Mouse (Mus musculus) neural tube, embryonic 11.5 days (tissue): ENCODE data around the gene Tns4. TPM values are rescaled to one million over a fixed set of nuclear protein-coding genes. Genes with fewer than 3 reads are reported as not detected.

ENCODE experiments used
- ATAC-seq: fragments of 200-750 bp; cut with Nextera tagmentation; 2 replicates; pipeline ENCODE4 v1.8.0; 2017; ENCODE audit warnings: moderate number of reproducible peaks, mild to moderate bottlenecking, moderate TSS enrichment, moderate library complexity; ENCODE audit not compliant: insufficient read depth, low FRiP score, low TSS enrichment
- DNase-seq: peaks from one replicate; pipeline ENCODE4 v3.0.0-alpha.2; 2015; ENCODE audit warnings: low spot score
- H3K27ac ChIP-seq: fragments of 300-500 bp; sonication (generic); 2 replicates; pipeline ENCODE4 v1.5.1; 2014; ENCODE audit warnings: low read depth, mild to moderate bottlenecking, low read length
- H3K27me3 ChIP-seq: fragments of 300-500 bp; sonication (generic); 2 replicates; pipeline ENCODE4 v1.6.1; 2014; ENCODE audit warnings: mild to moderate bottlenecking, low read length, mixed read lengths; ENCODE audit not compliant: control insufficient read depth, insufficient read depth
- H3K36me3 ChIP-seq: fragments of 300-500 bp; sonication (generic); 2 replicates; pipeline ENCODE4 v1.6.1; 2014; ENCODE audit warnings: mild to moderate bottlenecking, low read length, moderate library complexity, mixed read lengths; ENCODE audit not compliant: control insufficient read depth, insufficient read depth
- H3K4me1 ChIP-seq: fragments of 300-500 bp; sonication (generic); 2 replicates; pipeline ENCODE4 v1.6.1; 2014; ENCODE audit warnings: low read length, mixed read lengths; ENCODE audit not compliant: control insufficient read depth, insufficient read depth
- H3K4me2 ChIP-seq: fragments of 300-500 bp; sonication (generic); 2 replicates; pipeline ENCODE4 v1.6.1; 2014; ENCODE audit warnings: low read depth, mild to moderate bottlenecking, moderate library complexity
- H3K4me3 ChIP-seq: fragments of 300-500 bp; sonication (generic); 2 replicates; pipeline ENCODE4 v1.5.1; 2014; ENCODE audit warnings: low read depth, low read length
- H3K9ac ChIP-seq: fragments of 300-500 bp; sonication (generic); 2 replicates; pipeline ENCODE4 v1.6.1; 2014; ENCODE audit warnings: mild to moderate bottlenecking, low read length
- H3K9me3 ChIP-seq: fragments of 300-500 bp; sonication (generic); 2 replicates; pipeline ENCODE4 v1.6.1; 2016; ENCODE audit warnings: low read length; ENCODE audit not compliant: control insufficient read depth
- WGBS: fragments of 180-500 bp; shearing (Covaris S2); extraction: QIAGEN DNeasy Blood & Tissue Kit; methylation state at CpG from one replicate; pipeline ENCODE4 v1.1.7; 2014; 5-methylcytosine and 5-hydroxymethylcytosine counted together
- polyA plus RNA-seq: library from polyadenylated mRNA; unstranded; fragments of >200 nt; fragmentation: Nextera tagmentation; extraction: Ambion mirVana; gene quantifications from 2 replicates; pipeline ENCODE4 v1.2.1, GENCODE M21; 2014

The Tns4 gene
- polyA plus RNA-seq, 1 experiment from 2014 or later: 0.46 TPM

DNA sequence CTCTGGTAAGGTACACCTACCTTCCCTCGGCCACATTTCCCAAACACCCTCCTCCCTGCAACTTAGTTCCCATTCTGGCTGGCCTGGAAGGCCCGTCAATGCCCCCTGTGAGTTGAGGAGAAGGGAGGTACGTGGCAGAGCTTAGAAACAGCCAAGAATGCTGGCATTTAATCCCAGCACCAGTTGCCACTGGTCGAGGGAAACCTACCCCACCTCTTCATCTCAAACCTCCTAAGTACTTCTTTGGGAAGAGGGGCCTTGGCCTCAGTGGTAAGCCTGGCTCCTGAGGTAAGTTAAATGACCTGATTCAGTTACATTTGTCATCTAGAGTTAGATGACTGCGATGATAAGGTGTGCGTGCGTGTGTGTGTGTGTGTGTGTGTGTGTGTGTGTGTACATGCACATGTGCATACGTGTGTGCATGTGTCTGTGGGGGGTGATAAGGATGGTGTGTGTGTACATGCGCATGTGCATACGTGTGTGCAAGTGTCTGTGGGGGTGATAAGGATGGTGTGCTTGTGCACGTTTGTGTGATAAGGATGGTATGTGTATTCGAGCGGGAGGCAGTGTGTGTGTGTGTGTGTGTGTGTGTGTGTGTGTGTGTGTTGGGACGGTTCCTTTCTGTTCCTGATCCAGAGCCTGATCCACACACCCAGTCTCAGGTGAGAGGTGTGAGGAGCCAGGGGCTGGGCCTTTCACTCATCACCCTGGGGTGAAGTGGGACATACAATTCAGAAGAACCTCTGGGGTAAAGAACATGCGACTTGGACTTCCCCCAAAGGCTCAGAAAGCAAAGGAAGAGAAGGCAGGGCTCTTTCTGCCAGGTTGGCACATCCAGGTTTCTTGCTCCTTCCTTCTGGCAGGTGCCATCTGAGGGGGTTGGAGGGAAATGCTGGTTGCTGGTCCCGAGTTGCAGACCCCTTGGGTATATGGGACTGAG, 47.0 kb downstream of the Tns4 start:
- Histone ChIP-seq H3K4me1 (peaks cover 18% of the 10 kb centered on the region; the same call in 1 of the 2 replicates), H3K4me3 (peak overlapping the region; percentile 71), H3K4me2 (peak overlapping the region; percentile 74), H3K27ac (peak overlapping the region; percentile 93), H3K9me3 (no peaks in the 10 kb centered on the region), H3K36me3 (0 out of 2 replicates have a peak, but pooled peaks cover 6% of the 10 kb centered on the region), H3K9ac (peak overlapping the region; percentile 93), H3K27me3 (no peaks in the 10 kb centered on the region)
- WGBS: 57% methylated on average over 16 of the region's 16 CpGs
- ATAC-seq: no peak
- DNase-seq: no peak

GRCm38 (mm10) chr11:99041051-99041729, 47.9 kb downstream of the Tns4 start, which contains the start of gene Igfbp4:
Igfbp4 (plus strand) TSS chr11:99041244.
- H3K9ac ChIP-seq: peak within 1 kb of the TSS; percentile 93
- ATAC-seq (peak; percentile 78), DNase-seq (peak; percentile 90)
- H3K4me3 ChIP-seq: peak within 1 kb of the TSS; percentile 71
- no peaks in the 10 kb centered on the region for H3K9me3 ChIP-seq
- H3K36me3 ChIP-seq: 0 out of 2 replicates have a peak, but pooled peaks cover 6% of the 10 kb centered on the region
- WGBS: under 1% methylated on average over 60 of the region's 63 CpGs
- peak within 1 kb of the TSS; percentile 93 for H3K27ac ChIP-seq
- no peaks in the 10 kb centered on the region for H3K27me3 ChIP-seq
- peaks cover 12% of the 10 kb centered on the region; the same call in 1 of the 2 replicates for H3K4me1 ChIP-seq
- H3K4me2 ChIP-seq: peak within 1 kb of the TSS; percentile 74

DNA sequence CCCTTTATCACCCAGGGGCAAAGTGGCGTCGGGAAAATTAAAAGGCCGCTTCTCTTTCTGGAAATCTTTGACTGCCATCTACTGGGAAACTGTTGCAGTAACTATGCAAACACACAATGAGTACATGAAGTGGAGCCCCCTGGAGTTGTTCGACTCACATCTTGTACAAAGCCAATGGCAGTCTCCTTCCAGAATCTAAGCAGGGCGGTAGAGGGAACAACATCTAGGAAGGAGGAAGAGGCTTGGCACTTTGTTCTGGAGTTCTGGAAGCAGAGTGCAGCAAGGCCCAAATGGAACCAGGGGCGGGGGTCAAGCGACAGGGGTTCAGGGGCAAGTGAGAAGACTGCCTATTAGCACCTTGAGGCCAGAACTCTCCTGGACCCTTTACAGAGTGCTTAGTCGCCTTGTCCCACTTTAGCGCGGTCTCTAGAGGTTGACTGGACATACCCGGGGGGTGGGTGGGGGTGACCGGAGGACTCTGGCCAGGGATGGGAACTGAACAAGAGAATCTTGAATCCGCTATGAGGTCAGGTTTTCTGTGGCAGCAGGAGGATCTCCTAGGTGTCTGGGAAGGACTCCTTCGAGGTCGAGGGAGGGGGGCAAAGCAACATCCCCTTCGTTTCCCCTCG, 48.6 kb downstream of the Tns4 start:
- Histone ChIP-seq H3K4me1 (peaks cover 12% of the 10 kb centered on the region; the same call in 1 of the 2 replicates), H3K27ac (peak overlapping the region; percentile 93), H3K4me2 (peak overlapping the region; percentile 74), H3K9me3 (no peaks in the 10 kb centered on the region), H3K27me3 (no peaks in the 10 kb centered on the region), H3K9ac (peak overlapping the region; percentile 93), H3K36me3 (0 out of 2 replicates have a peak, but pooled peaks cover 6% of the 10 kb centered on the region), H3K4me3 (peak overlapping the region; percentile 71)
- WGBS: 3% methylated on average over 17 of the region's 17 CpGs
- DNase-seq: peak; percentile 66
- ATAC-seq: peak; percentile 50

DNA sequence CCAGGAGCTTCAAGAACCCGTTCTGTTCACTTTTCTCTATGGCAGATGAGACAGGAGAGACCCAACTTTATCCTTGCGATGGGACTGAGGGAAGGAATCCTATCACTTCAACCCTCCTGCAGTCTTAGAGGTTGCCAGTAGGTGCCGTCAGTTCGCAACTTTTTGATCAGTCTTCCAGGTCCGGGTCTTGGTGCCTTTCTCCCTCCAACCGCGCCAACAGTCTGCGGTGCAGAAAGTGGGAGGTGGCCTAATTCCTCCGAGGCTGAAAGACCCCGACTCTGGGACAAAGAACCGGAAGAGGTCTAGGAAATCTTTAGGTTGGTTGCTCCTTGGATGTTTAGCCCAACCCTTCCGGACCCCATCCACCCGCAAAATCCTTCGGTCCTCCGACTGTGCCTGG, 49.3 kb downstream of the Tns4 start:
- Histone ChIP-seq H3K9me3 (no peaks in the 10 kb centered on the region), H3K27me3 (no peaks in the 10 kb centered on the region), H3K36me3 (0 out of 2 replicates have a peak, but pooled peaks cover 6% of the 10 kb centered on the region), H3K4me1 (peaks cover 12% of the 10 kb centered on the region; the same call in 1 of the 2 replicates), H3K27ac (peak overlapping the region; percentile 93), H3K4me3 (peak overlapping the region; percentile 71), H3K4me2 (peak overlapping the region; percentile 74), H3K9ac (peak overlapping the region; percentile 93)
- WGBS: under 1% methylated on average over 15 of the region's 15 CpGs
- peak; percentile 91 for DNase-seq
- ATAC-seq: peak; percentile 75

DNA sequence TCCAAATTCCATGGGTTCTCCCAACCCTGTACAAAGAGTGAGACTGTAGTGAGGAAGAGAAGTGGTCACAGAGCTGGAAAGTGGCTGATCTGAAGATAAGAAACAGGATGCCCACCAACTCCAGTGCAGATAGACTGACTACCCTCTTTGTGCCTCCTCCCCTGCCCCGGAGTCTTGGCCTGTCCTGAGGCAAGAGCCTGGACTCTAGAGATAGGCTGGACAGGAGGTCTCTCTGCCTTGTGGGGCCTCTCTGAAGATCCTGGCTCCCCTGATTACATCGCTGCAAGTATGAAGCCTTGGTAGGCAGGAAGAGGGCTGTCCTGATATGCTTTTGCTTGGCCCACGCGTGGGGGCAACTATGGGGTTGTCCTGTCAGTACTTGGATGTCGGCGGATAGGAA, 52.9 kb downstream of the Tns4 start:
- H3K36me3 ChIP-seq: no peaks in the 10 kb centered on the region
- no peak overlapping the region for H3K4me2 ChIP-seq
- H3K27me3 ChIP-seq: no peaks in the 10 kb centered on the region
- no peak overlapping the region for H3K27ac ChIP-seq
- DNase-seq: no peak
- no peaks in the 10 kb centered on the region for H3K4me1 ChIP-seq
- H3K9ac ChIP-seq: no peak overlapping the region
- WGBS: 82% methylated on average over 6 of the region's 6 CpGs
- H3K9me3 ChIP-seq: no peaks in the 10 kb centered on the region
- ATAC-seq: no peak
- H3K4me3 ChIP-seq: no peak overlapping the region

GRCm38 (mm10) chr11:99035350-99035749, 53.8 kb downstream of the Tns4 start:
- Histone ChIP-seq H3K27ac (no peak overlapping the region), H3K4me3 (no peak overlapping the region), H3K9ac (no peak overlapping the region), H3K9me3 (no peaks in the 10 kb centered on the region), H3K36me3 (no peaks in the 10 kb centered on the region), H3K4me1 (no peaks in the 10 kb centered on the region), H3K4me2 (no peak overlapping the region), H3K27me3 (no peaks in the 10 kb centered on the region)
- ATAC-seq (no peak), DNase-seq (no peak)
- whole genome bisulfite sequencing: 70% methylated on average over 4 of the region's 4 CpGs

GRCm38 (mm10) chr11:99026899-99027440, 62.1 kb downstream of the Tns4 start:
- Histone ChIP-seq H3K36me3 (no peaks in the 10 kb centered on the region), H3K4me2 (no peak overlapping the region), H3K9ac (no peak overlapping the region), H3K9me3 (no peaks in the 10 kb centered on the region), H3K4me3 (no peak overlapping the region), H3K27me3 (no peaks in the 10 kb centered on the region), H3K27ac (no peak overlapping the region), H3K4me1 (peaks cover 6% of the 10 kb centered on the region; the same call in 1 of the 2 replicates)
- WGBS: 88% methylated on average over 12 of the region's 12 CpGs
- DNase-seq (no peak), ATAC-seq (no peak)

DNA sequence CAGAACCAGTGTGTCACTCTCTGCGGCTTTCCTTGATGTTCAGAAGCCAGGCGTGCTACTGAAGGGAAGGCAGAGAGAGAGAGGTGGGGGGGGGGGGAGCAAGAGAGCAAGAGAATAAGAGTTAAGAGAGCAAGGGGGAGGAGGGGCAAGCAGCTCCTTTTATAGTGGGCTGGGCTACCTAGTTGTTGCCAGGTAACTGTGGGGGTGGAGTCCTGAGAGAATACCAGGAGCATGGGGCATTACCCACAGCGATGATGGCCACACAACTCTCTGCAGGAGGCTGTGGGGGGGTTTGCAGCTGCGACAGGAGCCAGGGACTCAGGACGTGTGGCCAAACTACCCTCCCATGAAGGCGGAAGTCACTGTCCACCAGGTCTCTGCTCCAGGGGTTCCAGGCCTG, 63.2 kb downstream of the Tns4 start:
- Histone ChIP-seq H3K36me3 (peaks cover 3% of the 10 kb centered on the region), H3K27me3 (no peaks in the 10 kb centered on the region), H3K27ac (no peak overlapping the region), H3K9ac (no peak overlapping the region), H3K4me3 (no peak overlapping the region), H3K4me1 (peaks cover 8% of the 10 kb centered on the region; the same call in 1 of the 2 replicates), H3K4me2 (no peak overlapping the region), H3K9me3 (no peaks in the 10 kb centered on the region)
- ATAC-seq (no peak), DNase-seq (no peak)
- WGBS: 84% methylated on average over 6 of the region's 6 CpGs
